Mouse (Mus musculus): ENCODE measurements around the gene Nsg1. TPM values are rescaled to one million over a fixed set of nuclear protein-coding genes. Genes with fewer than 3 reads are reported as not detected.

Gene Nsg1
- polyA plus RNA-seq, 2 experiments = 0.71 to 1.5 TPM

DNA sequence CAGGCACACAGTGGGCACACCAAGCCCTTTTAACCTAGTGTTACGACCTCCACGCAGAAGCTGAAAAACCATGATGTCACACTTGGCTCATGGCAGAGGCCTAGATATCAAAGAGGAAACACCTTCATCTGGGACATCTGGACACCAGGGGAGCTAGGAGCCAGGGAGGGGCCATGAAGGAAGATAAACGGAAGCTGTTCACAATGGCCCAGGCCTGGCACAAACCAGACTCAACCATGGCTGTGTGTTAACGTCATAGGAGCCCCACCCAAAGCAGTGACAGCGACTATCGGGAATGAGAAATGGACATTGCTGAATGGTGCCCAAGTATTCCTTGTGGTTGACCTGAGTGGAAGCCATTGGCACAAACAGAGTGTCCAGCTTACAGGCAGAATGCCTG lies 13.2 kb downstream of the Nsg1 start:
- no peak overlapping the region for H3K9ac ChIP-seq (replicated peaks)
- no peaks in the 10 kb centered on the region for H3K27me3 ChIP-seq (ENCODE audit: control insufficient read depth, insufficient read depth, low read length)
- ATAC-seq (ENCODE audit: insufficient read depth) = no peak
- H3K4me1 ChIP-seq (replicated peaks; ENCODE audit: control insufficient read depth in 2 of 2, insufficient read depth in 2 of 2, low read length in 1 of 2) = no peaks in the 10 kb centered on the region
- no peak overlapping the region for H3K4me3 ChIP-seq (ENCODE audit: insufficient read depth in 1 of 2, low read depth in 2 of 2, low read length in 2 of 2)
- H3K27ac ChIP-seq = no peak overlapping the region
- no peak for DNase-seq (ENCODE audit: low read depth in 3 of 3, low spot score in 3 of 3)
- H3K36me3 ChIP-seq (replicated peaks; ENCODE audit: control insufficient read depth, insufficient read depth, low read depth) = no peaks in the 10 kb centered on the region
- no peak overlapping the region for H3K4me2 ChIP-seq (ENCODE audit: low read depth)
- H3K9me3 ChIP-seq (ENCODE audit: control insufficient read depth, low read length) = no peaks in the 10 kb centered on the region
- 64% methylated on average over 6 of the region's 6 CpGs for WGBS (ENCODE audit: insufficient replicate concordance)
- no peak for TF ChIP-seq CTCF (IDR thresholded peaks at IDR 0.05; ENCODE audit: low read depth)
- TF ChIP-seq EP300 (IDR thresholded peaks at IDR 0.05; ENCODE audit: low read depth) = no peak

DNA sequence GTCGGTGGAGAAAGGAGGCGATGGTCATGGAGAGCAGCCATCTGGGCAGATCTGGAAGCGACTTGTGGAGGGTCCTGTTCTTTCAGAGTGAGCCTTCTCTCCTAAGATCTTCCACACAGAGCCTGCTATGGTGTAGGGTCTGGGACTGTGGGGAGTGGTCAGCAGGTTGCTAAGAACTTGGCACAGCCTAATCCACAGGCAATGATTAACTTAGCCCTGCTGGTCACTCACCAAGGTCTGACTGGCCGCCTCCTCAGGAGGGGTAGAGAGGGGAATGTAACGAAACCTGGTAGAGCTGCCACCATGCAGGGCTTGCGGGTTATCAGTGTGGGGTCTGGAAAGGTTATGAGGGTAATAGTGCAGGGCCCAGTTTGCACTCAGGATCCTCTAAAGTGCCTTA lies 18.8 kb downstream of the Nsg1 start:
- no peaks in the 10 kb centered on the region for H3K27me3 ChIP-seq (ENCODE audit: control insufficient read depth, insufficient read depth, low read length)
- no peak overlapping the region for H3K9ac ChIP-seq (replicated peaks)
- no peak overlapping the region for H3K4me3 ChIP-seq (ENCODE audit: insufficient read depth in 1 of 2, low read depth in 2 of 2, low read length in 2 of 2)
- 70% methylated on average over 6 of the region's 6 CpGs for WGBS (ENCODE audit: insufficient replicate concordance)
- H3K27ac ChIP-seq = no peak overlapping the region
- H3K4me2 ChIP-seq (ENCODE audit: low read depth) = no peak overlapping the region
- ATAC-seq (ENCODE audit: insufficient read depth) = no peak
- no peak for TF ChIP-seq CTCF (IDR thresholded peaks at IDR 0.05; ENCODE audit: low read depth)
- TF ChIP-seq EP300 (IDR thresholded peaks at IDR 0.05; ENCODE audit: low read depth) = no peak
- H3K36me3 ChIP-seq (replicated peaks; ENCODE audit: control insufficient read depth, insufficient read depth, low read depth) = no peaks in the 10 kb centered on the region
- DNase-seq (ENCODE audit: low read depth in 3 of 3, low spot score in 3 of 3) = no peak
- H3K9me3 ChIP-seq (ENCODE audit: control insufficient read depth, low read length) = no peaks in the 10 kb centered on the region
- no peaks in the 10 kb centered on the region for H3K4me1 ChIP-seq (replicated peaks; ENCODE audit: control insufficient read depth in 2 of 2, insufficient read depth in 2 of 2, low read length in 1 of 2)

DNA sequence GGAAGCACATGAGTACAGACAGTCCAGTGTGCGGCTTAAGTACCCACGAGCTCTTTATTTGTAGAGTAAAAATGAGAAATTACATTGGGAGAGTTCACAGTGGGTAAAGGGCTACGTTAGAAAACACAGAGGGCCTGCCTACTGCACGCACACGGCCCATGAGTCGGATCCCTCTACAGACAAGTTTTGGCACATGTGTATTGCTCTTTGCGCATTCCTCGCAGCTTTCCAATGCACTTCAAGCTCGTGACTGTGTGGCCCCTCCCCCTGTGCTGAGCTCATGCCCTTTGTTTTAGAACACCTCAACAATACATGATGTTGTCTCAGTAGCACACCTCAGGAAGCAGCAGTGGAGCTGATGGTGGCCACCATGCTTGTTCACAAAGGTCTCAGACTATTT lies 22.5 kb downstream of the Nsg1 start:
- no peak overlapping the region for H3K4me3 ChIP-seq (ENCODE audit: insufficient read depth in 1 of 2, low read depth in 2 of 2, low read length in 2 of 2)
- no peaks in the 10 kb centered on the region for H3K27me3 ChIP-seq (ENCODE audit: control insufficient read depth, insufficient read depth, low read length)
- no peaks in the 10 kb centered on the region for H3K9me3 ChIP-seq (ENCODE audit: control insufficient read depth, low read length)
- no peaks in the 10 kb centered on the region for H3K36me3 ChIP-seq (replicated peaks; ENCODE audit: control insufficient read depth, insufficient read depth, low read depth)
- ATAC-seq (ENCODE audit: insufficient read depth) (no peak), DNase-seq (ENCODE audit: low read depth in 3 of 3, low spot score in 3 of 3) (no peak)
- WGBS (ENCODE audit: insufficient replicate concordance) = 81% methylated on average over 9 of the region's 9 CpGs
- no peak for TF ChIP-seq EP300 (IDR thresholded peaks at IDR 0.05; ENCODE audit: low read depth)
- TF ChIP-seq CTCF (IDR thresholded peaks at IDR 0.05; ENCODE audit: low read depth) = no peak
- no peaks in the 10 kb centered on the region for H3K4me1 ChIP-seq (replicated peaks; ENCODE audit: control insufficient read depth in 2 of 2, insufficient read depth in 2 of 2, low read length in 1 of 2)
- no peak overlapping the region for H3K4me2 ChIP-seq (ENCODE audit: low read depth)
- H3K27ac ChIP-seq = no peak overlapping the region
- H3K9ac ChIP-seq (replicated peaks) = no peak overlapping the region

DNA sequence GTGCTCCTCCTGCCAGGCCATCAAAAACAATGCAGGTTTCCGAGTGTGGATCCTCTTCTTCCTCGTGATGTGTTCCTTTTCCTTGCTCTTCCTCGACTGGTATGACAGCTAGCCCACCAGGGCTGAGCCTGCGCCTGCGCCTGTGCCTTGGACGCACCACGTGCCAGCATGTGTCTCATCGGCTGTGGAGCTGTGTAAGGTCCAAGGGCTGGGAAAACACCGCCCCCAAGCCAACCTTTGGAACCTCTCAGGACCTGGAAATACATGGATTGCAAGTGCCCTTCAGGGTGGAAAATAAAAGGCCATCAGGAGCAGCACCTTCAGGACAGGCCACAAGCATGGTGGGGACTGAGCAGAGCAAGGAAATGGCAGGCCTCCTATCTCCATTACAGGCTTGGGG lies 23.5 kb downstream of the Nsg1 start:
- H3K9ac ChIP-seq (replicated peaks) = no peak overlapping the region
- no peaks in the 10 kb centered on the region for H3K27me3 ChIP-seq (ENCODE audit: control insufficient read depth, insufficient read depth, low read length)
- 77% methylated on average over 9 of the region's 9 CpGs for WGBS (ENCODE audit: insufficient replicate concordance)
- H3K9me3 ChIP-seq (ENCODE audit: control insufficient read depth, low read length) = no peaks in the 10 kb centered on the region
- DNase-seq (ENCODE audit: low read depth in 3 of 3, low spot score in 3 of 3) (no peak), ATAC-seq (ENCODE audit: insufficient read depth) (no peak)
- TF ChIP-seq CTCF (IDR thresholded peaks at IDR 0.05; ENCODE audit: low read depth) = no peak
- TF ChIP-seq EP300 (IDR thresholded peaks at IDR 0.05; ENCODE audit: low read depth) = no peak
- H3K36me3 ChIP-seq (replicated peaks; ENCODE audit: control insufficient read depth, insufficient read depth, low read depth) = no peaks in the 10 kb centered on the region
- no peak overlapping the region for H3K27ac ChIP-seq
- no peak overlapping the region for H3K4me2 ChIP-seq (ENCODE audit: low read depth)
- no peak overlapping the region for H3K4me3 ChIP-seq (ENCODE audit: insufficient read depth in 1 of 2, low read depth in 2 of 2, low read length in 2 of 2)
- H3K4me1 ChIP-seq (replicated peaks; ENCODE audit: control insufficient read depth in 2 of 2, insufficient read depth in 2 of 2, low read length in 1 of 2) = no peaks in the 10 kb centered on the region

DNA sequence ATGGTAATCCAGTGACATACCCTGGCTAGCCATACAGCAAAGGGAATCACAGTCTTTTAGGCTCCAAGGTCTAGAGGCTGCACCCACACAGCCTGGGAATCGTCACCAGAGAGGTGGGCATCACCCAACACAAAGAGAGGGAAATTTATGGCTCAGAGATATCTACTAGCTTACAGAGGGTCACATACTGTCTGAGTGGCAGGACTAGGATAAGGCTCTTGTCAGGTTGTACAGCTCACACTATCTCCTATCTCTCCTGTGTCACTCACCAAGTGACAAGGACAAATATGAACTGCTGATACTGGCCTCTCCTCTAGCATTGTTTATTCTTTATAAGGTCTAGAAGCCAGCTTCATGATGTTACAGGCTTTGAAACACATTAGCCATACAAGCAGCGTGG lies 30.4 kb downstream of the Nsg1 start:
- no peaks in the 10 kb centered on the region; the same call in 1 of the 2 replicates for H3K36me3 ChIP-seq (replicated peaks; ENCODE audit: control insufficient read depth, insufficient read depth, low read depth)
- 66% methylated on average over 2 of the region's 2 CpGs for WGBS (ENCODE audit: insufficient replicate concordance)
- no peaks in the 10 kb centered on the region for H3K27me3 ChIP-seq (ENCODE audit: control insufficient read depth, insufficient read depth, low read length)
- H3K9ac ChIP-seq (replicated peaks) = no peak overlapping the region
- H3K4me1 ChIP-seq (replicated peaks; ENCODE audit: control insufficient read depth in 2 of 2, insufficient read depth in 2 of 2, low read length in 1 of 2) = no peaks in the 10 kb centered on the region
- no peak for DNase-seq (ENCODE audit: low read depth in 3 of 3, low spot score in 3 of 3)
- no peak overlapping the region for H3K27ac ChIP-seq
- no peaks in the 10 kb centered on the region for H3K9me3 ChIP-seq (ENCODE audit: control insufficient read depth, low read length)
- TF ChIP-seq CTCF (IDR thresholded peaks at IDR 0.05; ENCODE audit: low read depth) (no peak), EP300 (IDR thresholded peaks at IDR 0.05; ENCODE audit: low read depth) (0 out of 2 replicates have a peak, but pooled peaks have one; percentile 10)
- H3K4me2 ChIP-seq (ENCODE audit: low read depth) = no peak overlapping the region
- peak; percentile 60; the same call in 1 of the 2 replicates for ATAC-seq (ENCODE audit: insufficient read depth)
- H3K4me3 ChIP-seq (ENCODE audit: insufficient read depth in 1 of 2, low read depth in 2 of 2, low read length in 2 of 2) = no peak overlapping the region

All from liver, embryonic 14.5 days (tissue).